Mouse (Mus musculus) kidney, adult 8-10 months (tissue): ENCODE results near the gene Dusp5.
A peak's percentile ranks its signal among the peaks of the same experiment; 100 is the strongest.

ENCODE experiments used
- DNase-seq, 2 experiments: peaks; one replicate each; pipeline ENCODE4 v3.0.0; 2022

Dusp5 gene

GRCm38 (mm10) chr19:53519549-53519948 lies 9.4 kb upstream of the Dusp5 start:
- DNase-seq = no peak

DNA sequence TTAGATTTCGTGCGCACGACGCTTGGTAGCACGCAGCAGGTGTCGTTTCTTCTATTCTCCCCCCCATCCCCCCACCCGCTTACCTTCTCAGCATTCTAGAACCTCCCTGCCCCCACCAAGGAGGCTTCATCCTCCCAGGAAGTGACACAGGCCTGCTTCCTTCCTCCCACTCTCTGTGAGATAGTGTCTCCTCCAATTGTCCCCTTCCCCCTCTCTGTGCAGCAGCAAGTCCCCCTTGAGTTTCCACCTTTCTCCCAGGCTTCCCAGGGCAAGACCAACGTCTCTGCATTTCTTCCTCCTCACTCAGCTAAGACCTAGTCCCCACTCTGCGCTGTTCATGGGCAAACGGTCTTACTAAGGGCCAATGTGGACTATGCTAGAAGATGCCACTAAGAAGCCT lies 8.9 kb upstream of the Dusp5 start:
- DNase-seq = no peak

DNA sequence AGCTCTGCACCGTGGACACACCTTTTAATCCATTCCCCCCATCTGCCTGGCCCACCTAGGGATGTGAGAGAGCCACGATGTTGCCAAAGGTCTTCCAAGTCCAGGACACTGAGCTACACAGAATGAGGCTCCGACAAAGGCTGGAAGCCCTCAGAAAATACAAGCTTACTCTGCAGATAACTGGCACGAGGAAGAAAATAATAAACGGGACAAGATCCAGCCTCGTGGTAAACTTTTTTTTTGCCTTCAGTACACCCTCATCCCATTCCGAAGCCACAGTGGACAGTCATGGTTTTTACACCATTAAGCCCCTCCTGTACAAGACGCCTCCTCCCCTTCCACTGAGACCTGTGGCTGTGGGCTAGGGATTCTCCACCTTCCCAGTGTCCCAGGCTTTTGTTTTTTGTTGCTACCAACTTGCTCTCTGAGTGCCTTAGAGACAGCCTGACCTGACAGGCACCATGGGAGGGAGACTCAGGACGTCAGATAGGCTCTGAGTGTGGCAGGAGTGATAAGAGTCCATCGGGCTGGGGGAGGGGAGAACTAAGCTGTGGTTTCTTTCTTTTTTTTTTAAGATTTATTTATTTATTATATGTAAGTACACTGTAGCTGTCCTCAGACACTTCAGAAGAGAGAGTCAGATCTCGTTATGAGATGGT lies 7.6 kb upstream of the Dusp5 start:
- no peak for DNase-seq

DNA sequence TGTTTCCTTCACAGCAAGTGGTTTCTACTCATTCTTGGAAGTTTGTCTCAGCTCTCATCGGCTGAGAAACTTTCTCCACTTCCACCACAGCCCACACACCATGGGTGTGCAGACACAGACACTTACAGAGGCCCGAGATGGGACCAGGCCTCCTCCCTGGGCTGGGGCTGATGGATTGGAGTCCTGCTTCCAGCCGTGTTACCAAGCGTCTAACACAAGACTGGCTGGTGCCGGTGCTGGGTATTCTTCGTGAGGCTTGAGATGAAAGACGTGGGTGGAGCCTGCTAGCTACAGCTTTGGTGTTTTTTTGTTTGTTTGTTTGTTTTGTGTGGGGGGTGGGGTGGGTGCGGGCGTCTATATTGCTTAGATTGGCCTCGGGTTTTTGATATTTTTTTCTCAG lies 1.4 kb upstream of the Dusp5 start:
- DNase-seq = no peak

DNA sequence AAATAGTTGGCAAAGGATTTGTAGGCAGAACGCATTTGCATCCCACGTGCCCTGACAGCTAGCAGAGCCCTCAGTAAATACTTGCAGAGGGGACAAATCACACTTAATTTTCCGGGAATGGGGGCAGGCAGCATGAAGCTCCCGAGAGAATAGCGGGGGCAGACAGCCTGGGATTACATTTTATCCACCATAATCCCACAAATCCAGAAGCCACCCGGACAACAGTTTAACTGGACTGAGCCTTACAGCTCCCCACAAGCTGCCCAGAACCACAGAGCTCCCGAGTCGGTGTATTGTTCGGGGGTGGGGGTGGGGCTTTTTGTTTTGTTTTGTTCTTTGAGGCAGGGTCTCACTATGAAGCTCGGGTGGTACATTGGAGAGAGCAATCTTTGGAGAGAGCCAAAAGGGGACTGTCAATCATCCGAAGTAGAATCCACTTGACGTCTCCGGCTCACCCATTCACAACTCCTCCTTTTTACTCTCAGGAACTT lies 733 bp upstream of the Dusp5 start:
- DNase-seq = no peak

DNA sequence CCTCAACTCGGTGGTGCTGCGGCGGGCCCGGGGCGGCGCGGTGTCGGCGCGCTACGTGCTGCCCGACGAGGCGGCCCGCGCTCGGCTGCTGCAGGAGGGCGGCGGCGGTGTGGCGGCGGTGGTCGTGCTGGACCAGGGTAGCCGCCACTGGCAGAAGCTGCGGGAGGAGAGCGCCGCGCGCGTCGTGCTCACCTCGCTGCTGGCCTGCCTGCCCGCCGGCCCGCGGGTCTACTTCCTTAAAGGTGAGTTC lies 471 bp downstream of the Dusp5 start:
- no peak for DNase-seq

DNA sequence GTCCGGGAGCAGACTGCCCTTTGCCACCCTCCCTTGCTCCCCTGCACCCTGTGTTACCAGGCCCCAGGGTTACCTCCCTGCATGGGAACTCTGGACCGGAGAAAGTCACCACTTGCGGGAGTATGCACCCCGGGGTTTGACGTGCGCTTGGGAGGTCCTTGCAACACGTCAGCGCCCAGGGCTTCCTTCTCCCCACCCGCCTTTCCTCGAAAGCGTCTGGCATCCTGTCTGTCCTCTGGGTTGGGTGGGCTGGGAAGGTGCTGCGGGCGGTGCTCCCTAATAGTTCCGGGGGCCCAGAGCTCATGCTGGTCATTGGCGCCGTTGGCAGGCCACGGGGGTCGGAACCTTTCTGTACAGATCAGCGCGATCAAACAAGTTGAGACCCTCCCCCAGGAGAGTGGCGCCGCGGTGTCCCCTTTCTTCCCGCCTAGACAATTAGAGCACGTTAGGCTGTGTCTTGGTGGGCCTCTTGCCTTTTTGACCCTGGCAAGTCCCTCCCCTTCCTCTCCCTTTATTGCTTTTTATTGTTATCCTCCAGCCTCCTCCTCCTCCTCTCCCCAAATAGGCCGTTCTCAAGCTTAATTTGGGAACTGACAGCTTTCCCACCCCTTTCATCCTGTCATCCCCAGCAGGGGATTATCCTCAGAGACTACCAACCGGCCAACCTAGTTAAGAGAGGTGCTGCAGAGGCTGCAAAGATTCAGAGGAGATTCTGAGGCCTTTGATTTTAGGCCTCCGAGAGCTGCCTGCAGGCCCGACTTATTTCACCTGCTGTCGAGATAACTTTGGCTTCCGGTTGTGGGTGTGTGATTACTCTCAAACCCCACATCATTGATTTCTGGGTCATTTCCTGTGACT lies 1.0 kb downstream of the Dusp5 start:
- peak in 1 of 2 experiments; percentile 38 for DNase-seq

GRCm38 (mm10) chr19:53531416-53531815 lies 2.5 kb downstream of the Dusp5 start:
- no peak for DNase-seq

DNA sequence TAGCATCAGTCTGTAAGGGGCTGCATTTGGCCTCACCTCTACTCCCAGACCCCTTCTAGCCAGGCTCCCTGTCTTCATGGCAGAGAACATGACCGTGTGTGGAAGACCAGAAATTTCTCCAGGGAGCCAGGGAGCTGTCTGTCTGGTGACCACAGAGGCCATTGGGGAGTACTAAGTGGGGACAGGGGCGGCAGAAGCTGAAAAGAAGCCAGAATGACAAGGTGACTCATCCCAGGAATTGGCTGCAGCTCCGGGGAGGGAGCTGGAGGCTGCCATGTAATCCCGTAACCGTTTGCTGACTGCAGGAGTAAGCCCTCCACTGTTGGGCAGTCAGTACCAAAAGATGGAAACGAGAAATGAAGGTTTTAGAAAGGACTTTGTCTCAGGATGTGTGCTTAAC lies 3.1 kb downstream of the Dusp5 start:
- DNase-seq = no peak

GRCm38 (mm10) chr19:53532676-53533075 lies 3.8 kb downstream of the Dusp5 start:
- DNase-seq = no peak

- DNase-seq = no peak
Measured at GRCm38 (mm10) chr19:53533236-53533635, 4.3 kb downstream of the Dusp5 start.

DNA sequence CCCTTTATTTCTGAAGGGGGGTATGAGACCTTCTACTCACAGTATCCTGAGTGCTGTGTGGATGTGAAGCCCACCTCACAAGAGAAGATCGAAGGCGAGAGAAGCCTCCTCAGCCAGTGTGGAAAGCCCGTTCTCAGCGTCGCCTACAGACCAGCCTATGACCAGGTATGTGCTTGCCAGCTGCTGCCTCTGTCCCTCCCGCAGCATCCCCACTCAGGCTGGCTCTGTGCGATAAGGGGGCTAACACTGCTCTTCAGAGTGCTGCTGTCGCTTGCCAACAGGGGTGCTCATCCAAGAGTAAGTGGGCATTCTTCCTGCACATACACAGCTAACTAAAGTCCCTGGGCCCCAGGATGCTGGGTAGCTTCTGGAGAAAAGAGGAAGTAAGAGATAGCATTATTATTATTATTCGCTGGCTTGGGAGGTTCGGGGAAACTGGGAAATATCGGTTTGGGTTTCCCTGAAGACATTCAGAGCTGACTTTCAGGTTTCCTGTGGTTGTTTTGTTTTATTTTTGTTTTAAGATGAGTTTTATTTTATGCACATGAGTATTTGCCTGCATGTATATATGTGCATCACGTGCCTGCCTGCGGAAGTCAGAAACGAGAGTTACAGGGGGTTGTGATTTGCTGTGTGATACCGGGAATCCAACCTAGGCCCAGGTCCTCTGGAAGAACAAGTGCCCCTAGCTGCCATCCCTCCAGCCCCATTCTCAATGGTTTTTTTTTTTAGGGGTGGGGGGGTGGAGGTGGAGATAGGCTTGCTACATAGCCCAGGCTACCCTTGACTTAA lies 5.1 kb downstream of the Dusp5 start:
- no peak for DNase-seq

- no peak for DNase-seq
Measured at GRCm38 (mm10) chr19:53534757-53535410, 6.0 kb downstream of the Dusp5 start.

DNA sequence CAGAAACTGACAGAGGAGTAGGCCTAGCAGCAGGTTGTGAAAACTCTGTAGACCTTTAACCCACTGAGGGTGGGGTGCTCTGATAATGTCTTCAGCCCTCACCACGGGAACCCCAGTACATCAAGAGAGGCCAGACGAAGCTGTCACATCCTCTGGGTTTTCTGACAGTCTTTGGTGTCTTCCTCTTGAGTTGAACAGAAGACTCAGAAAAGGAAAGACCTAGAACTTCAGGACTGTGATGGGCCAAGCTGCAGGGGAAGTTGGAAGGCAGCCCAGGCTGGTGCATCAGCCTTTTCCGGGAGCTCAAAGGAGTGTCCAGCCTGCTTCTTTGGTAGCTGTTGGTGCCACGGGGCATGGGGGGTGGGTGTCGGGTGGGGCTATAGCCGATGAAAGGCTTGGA lies 6.5 kb downstream of the Dusp5 start:
- DNase-seq = no peak

DNA sequence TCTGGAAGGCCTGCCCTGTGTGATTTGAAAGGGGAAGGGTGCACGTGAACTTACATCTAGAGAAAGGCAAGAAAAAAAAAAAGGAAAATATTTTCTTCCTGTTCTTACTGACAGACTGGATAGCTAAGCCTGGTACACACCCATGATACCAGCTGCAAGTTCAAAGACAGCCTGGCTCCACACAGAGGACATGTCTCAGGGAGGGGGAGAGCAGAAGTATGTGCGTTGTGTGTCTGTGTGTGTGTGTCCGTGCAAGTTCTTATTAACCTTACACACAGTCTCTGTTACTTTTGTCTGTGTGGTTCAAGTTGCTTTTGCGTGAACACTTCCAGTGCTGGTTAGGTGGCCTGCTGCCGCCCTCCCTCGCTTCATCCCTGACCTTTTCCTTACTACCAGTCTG lies 7.3 kb downstream of the Dusp5 start:
- no peak for DNase-seq

GRCm38 (mm10) chr19:53536731-53537666 lies 8.1 kb downstream of the Dusp5 start:
- no peak for DNase-seq

- DNase-seq = no peak
Measured at GRCm38 (mm10) chr19:53538024-53538423, 9.1 kb downstream of the Dusp5 start.

GRCm38 (mm10) chr19:53538796-53539195 lies 9.9 kb downstream of the Dusp5 start:
- DNase-seq = peak in 1 of 2 experiments; percentile 45

DNA sequence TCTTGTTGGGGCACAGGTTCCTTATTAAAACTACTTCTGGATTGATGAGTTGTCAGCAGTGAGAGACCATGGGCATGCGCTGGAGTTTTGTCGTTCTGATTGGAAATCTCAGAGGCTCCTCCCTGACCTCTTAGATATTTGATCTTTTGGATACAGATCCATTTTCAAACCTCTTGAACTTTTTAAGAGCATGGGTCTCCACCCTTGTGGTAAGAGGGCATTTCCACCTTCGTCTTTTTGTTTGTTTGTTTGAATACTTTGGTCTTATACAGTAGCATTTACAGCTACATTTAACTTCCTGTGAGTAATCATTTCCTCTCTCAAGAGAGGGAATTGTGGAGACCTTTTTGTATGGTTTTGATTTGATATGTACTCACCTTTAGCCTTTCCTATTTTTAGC lies 10.4 kb downstream of the Dusp5 start:
- DNase-seq = no peak

DNA sequence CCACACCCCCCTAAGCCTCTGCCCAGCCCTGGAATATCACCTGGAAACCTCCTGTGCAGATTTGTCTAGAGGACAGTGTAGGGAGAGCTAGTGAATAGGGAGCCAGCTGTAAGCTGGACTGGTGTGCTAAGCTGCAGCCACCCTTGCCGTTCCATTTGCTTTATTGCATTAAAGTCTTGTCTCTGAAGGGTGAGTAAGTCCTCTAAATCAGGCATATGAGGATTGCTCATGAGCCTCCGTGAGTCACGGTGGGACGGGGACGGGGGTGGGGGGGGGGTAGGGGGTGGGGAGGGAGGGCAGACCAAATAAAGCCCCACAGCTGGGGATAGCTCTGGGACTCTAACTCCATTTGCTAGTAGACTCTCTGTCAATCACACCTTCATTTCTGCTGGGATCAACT lies 14.7 kb downstream of the Dusp5 start:
- no peak for DNase-seq

GRCm38 (mm10) chr19:53544923-53545561 lies 16.1 kb downstream of the Dusp5 start:
- DNase-seq = no peak

DNA sequence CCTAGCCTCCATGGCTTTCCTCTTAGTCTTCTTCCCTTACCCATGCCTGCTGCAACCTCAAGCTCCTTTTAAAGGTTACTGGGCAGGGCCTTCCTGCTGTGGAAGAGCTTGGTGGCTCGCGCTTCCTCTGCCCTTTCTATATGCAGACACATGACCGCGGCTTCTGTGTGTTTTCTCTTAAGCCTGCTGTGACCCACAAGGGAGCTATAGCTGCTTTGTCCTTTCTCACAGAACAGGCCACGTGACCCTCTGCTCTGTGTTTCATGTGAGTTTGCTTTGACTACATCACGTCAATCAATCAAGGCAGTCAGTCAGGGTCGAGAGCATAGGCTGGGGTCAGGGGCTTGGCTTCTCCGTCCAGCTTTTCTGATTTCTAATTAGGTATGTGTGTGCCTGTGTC lies 18.7 kb downstream of the Dusp5 start:
- no peak for DNase-seq
